Mouse (Mus musculus) granulocyte monocyte progenitor cell, adult 5-6 weeks (primary cell): ENCODE data around the gene Sema3a. TPM values are rescaled to one million over a fixed set of nuclear protein-coding genes. Genes with fewer than 3 reads are reported as not detected.
"Not testable (repeated sequence)": the region's sequence is repeated elsewhere in the genome, so short reads cannot be mapped to it uniquely, and the experiment has no call there.

Experiments
- ATAC-seq: replicated peaks from 2 replicates; pipeline ENCODE4 v1.8.0; 2016; ENCODE audit warnings: mild to moderate bottlenecking, moderate TSS enrichment, inconsistent platforms; ENCODE audit not compliant: poor library complexity, severe bottlenecking
- total RNA-seq, 2 experiments: library from RNA; stranded (forward) in 1 of 2; stranded (reverse) in 1 of 2; fragments of 200-712, 200-1000 nt in 1 of 2; fragments of >200 nt in 1 of 2; fragmentation: Nextera tagmentation in 1 of 2; gene quantifications; 2 replicates each; pipeline ENCODE4 v1.2.3; 2014 to 2017

Sema3a gene
- total RNA-seq, 2 experiments from 2014 or later, result not detected

- no peak for ATAC-seq
Measured at GRCm38 (mm10) chr5:13525597-13525996, 400.4 kb downstream of the Sema3a start.

GRCm38 (mm10) chr5:13527037-13527464, 401.8 kb downstream of the Sema3a start:
- peak; percentile 100 for ATAC-seq

GRCm38 (mm10) chr5:13529226-13529625, 404.0 kb downstream of the Sema3a start:
- 0 out of 2 replicates have a peak, but pooled peaks have one; percentile 28 for ATAC-seq

GRCm38 (mm10) chr5:13547472-13548209, 422.4 kb downstream of the Sema3a start:
- ATAC-seq, result no peak

- no peak for ATAC-seq
Measured at GRCm38 (mm10) chr5:13548210-13548554, 423.0 kb downstream of the Sema3a start.

- peak; percentile 52; the same call in 1 of the 2 replicates for ATAC-seq
Measured at GRCm38 (mm10) chr5:13549080-13549479, 423.9 kb downstream of the Sema3a start.

GRCm38 (mm10) chr5:13550953-13551352, 425.7 kb downstream of the Sema3a start:
- peak; percentile 85 for ATAC-seq

- no peak for ATAC-seq
Measured at GRCm38 (mm10) chr5:13557257-13557656, 432.0 kb downstream of the Sema3a start.

GRCm38 (mm10) chr5:13573867-13574266, 448.7 kb downstream of the Sema3a start:
- ATAC-seq, result no peak

- ATAC-seq, result no peak
Measured at GRCm38 (mm10) chr5:13579123-13579522, 453.9 kb downstream of the Sema3a start.

- ATAC-seq, result no peak
Measured at GRCm38 (mm10) chr5:13585559-13586207, 460.5 kb downstream of the Sema3a start.

- no peak for ATAC-seq
Measured at GRCm38 (mm10) chr5:13594422-13594821, 469.2 kb downstream of the Sema3a start.

- no peak for ATAC-seq
Measured at GRCm38 (mm10) chr5:13611631-13612030, 486.4 kb downstream of the Sema3a start.

- no peak for ATAC-seq
Measured at GRCm38 (mm10) chr5:13612088-13612487, 486.9 kb downstream of the Sema3a start.

- ATAC-seq, result not testable (repeated sequence)
Measured at GRCm38 (mm10) chr5:13614575-13614974, 489.4 kb downstream of the Sema3a start.

GRCm38 (mm10) chr5:13615907-13616306, 490.7 kb downstream of the Sema3a start:
- ATAC-seq, result no peak

GRCm38 (mm10) chr5:13622578-13622977, 497.4 kb downstream of the Sema3a start:
- no peak for ATAC-seq

- ATAC-seq, result no peak
Measured at GRCm38 (mm10) chr5:13624754-13625153, 499.5 kb downstream of the Sema3a start.

GRCm38 (mm10) chr5:13626093-13626492, 500.9 kb downstream of the Sema3a start:
- no peak for ATAC-seq

GRCm38 (mm10) chr5:13628606-13629311, 503.5 kb downstream of the Sema3a start:
- peak; percentile 97 for ATAC-seq

GRCm38 (mm10) chr5:13629916-13630315, 504.7 kb downstream of the Sema3a start:
- ATAC-seq, result no peak
